Mouse (Mus musculus): ENCODE data around the gene Kcnj14. TPM values are rescaled to one million over a fixed set of nuclear protein-coding genes. Genes with fewer than 3 reads are reported as not detected.
A peak's percentile ranks its signal among the peaks of the same experiment; 100 is the strongest.

Kcnj14 gene
- polyA plus RNA-seq, 1 experiment from 2014 or later = 1.4 TPM

- no peaks in the 10 kb centered on the region for H3K27me3 ChIP-seq (replicated peaks; ENCODE audit: control insufficient read depth, insufficient read depth, low read length)
- no peaks in the 10 kb centered on the region for H3K9me3 ChIP-seq (ENCODE audit: control insufficient read depth, low read length)
- DNase-seq (ENCODE audit: low spot score) = no peak
- WGBS = 56% methylated on average over 5 of the region's 5 CpGs
- no peak for ATAC-seq (ENCODE audit: low read depth)
- no peaks in the 10 kb centered on the region for H3K4me1 ChIP-seq (ENCODE audit: control insufficient read depth, insufficient read depth, low read length)
- no peak overlapping the region for H3K4me3 ChIP-seq (ENCODE audit: low read depth, low read length)
- no peak overlapping the region for H3K9ac ChIP-seq (ENCODE audit: low read depth, low read length)
- H3K27ac ChIP-seq (replicated peaks; ENCODE audit: low read depth, low read length) = no peak overlapping the region
- H3K4me2 ChIP-seq (ENCODE audit: low read depth, low read length) = no peak overlapping the region
- peaks cover 46% of the 10 kb centered on the region for H3K36me3 ChIP-seq (ENCODE audit: control insufficient read depth, insufficient read depth, low read length)
These were observed 18.6 kb downstream of the Kcnj14 start for GRCm38 (mm10) chr7:45805941-45806340.

- H3K27ac ChIP-seq (replicated peaks; ENCODE audit: low read depth, low read length) = no peak overlapping the region
- H3K9me3 ChIP-seq (ENCODE audit: control insufficient read depth, low read length) = no peaks in the 10 kb centered on the region
- peaks cover 20% of the 10 kb centered on the region for H3K27me3 ChIP-seq (replicated peaks; ENCODE audit: control insufficient read depth, insufficient read depth, low read length)
- H3K9ac ChIP-seq (ENCODE audit: low read depth, low read length) = no peak overlapping the region
- H3K4me3 ChIP-seq (ENCODE audit: low read depth, low read length) = no peak overlapping the region
- WGBS = 81% methylated on average over 6 of the region's 6 CpGs
- peaks cover 9% of the 10 kb centered on the region; the same call in 1 of the 2 replicates for H3K4me1 ChIP-seq (ENCODE audit: control insufficient read depth, insufficient read depth, low read length)
- ATAC-seq (ENCODE audit: low read depth) (no peak), DNase-seq (ENCODE audit: low spot score) (no peak)
- no peak overlapping the region for H3K4me2 ChIP-seq (ENCODE audit: low read depth, low read length)
- peaks cover 12% of the 10 kb centered on the region for H3K36me3 ChIP-seq (ENCODE audit: control insufficient read depth, insufficient read depth, low read length)
These were observed 22.0 kb downstream of the Kcnj14 start for GRCm38 (mm10) chr7:45802551-45802950.

- ATAC-seq (ENCODE audit: low read depth) (peak; percentile 73), DNase-seq (ENCODE audit: low spot score) (peak; percentile 93)
- peaks cover 29% of the 10 kb centered on the region for H3K27me3 ChIP-seq (replicated peaks; ENCODE audit: control insufficient read depth, insufficient read depth, low read length)
- H3K27ac ChIP-seq (replicated peaks; ENCODE audit: low read depth, low read length) = no peak overlapping the region
- H3K4me1 ChIP-seq (ENCODE audit: control insufficient read depth, insufficient read depth, low read length) = peaks cover 9% of the 10 kb centered on the region; the same call in 1 of the 2 replicates
- no peak overlapping the region for H3K9ac ChIP-seq (ENCODE audit: low read depth, low read length)
- WGBS = 4% methylated on average over 12 of the region's 12 CpGs
- 0 out of 2 replicates have a peak overlapping the region, but pooled peaks have one; percentile 18 for H3K4me3 ChIP-seq (ENCODE audit: low read depth, low read length)
- H3K4me2 ChIP-seq (ENCODE audit: low read depth, low read length) = peak overlapping the region; percentile 43
- peaks cover under 1% of the 10 kb centered on the region; the same call in 1 of the 2 replicates for H3K36me3 ChIP-seq (ENCODE audit: control insufficient read depth, insufficient read depth, low read length)
- H3K9me3 ChIP-seq (ENCODE audit: control insufficient read depth, low read length) = no peaks in the 10 kb centered on the region
These were observed 23.2 kb downstream of the Kcnj14 start for GRCm38 (mm10) chr7:45801348-45801747.

DNA sequence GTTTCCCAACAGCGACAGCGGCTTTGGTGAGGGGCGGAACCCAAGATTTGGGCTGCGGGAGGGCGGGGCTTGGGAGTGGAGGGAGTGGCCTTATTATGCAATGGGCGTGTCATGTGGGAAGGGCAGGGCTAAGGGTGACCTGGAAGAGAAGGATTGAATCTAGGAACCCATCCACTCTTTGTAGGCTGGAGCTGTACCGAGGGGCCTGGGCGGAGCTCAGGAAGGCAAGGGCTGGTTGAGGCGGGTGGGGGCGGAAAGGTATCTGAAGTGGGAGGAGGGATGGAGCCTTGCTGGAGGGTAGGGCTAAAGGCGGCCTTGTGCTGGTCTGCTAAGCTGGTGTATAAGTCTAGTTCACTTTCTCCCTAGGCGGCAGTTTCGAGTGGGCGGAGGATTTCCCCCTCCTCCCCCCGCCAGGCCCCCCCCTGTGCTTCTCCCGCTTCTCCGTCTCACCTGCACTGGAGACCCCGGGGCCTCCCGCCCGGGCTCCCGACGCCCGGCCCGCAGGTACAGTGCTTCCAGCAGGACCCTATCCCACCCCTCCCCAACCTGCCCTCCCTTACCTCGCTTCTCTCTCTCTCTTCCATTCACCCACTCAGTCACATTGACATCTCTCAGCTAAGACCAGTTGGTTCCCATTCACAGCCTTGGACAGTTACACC lies 23.9 kb downstream of the Kcnj14 start:
- H3K4me3 ChIP-seq (ENCODE audit: low read depth, low read length) = peak overlapping the region; percentile 18; the same call in 1 of the 2 replicates
- no peaks in the 10 kb centered on the region for H3K9me3 ChIP-seq (ENCODE audit: control insufficient read depth, low read length)
- H3K4me1 ChIP-seq (ENCODE audit: control insufficient read depth, insufficient read depth, low read length) = peaks cover 9% of the 10 kb centered on the region; the same call in 1 of the 2 replicates
- peak overlapping the region; percentile 43 for H3K4me2 ChIP-seq (ENCODE audit: low read depth, low read length)
- H3K27ac ChIP-seq (replicated peaks; ENCODE audit: low read depth, low read length) = no peak overlapping the region
- H3K36me3 ChIP-seq (ENCODE audit: control insufficient read depth, insufficient read depth, low read length) = 0 out of 2 replicates have a peak, but pooled peaks cover under 1% of the 10 kb centered on the region
- peak; percentile 62 for DNase-seq (ENCODE audit: low spot score)
- 19% methylated on average over 17 of the region's 25 CpGs for WGBS
- peak overlapping the region; percentile 14; the same call in 1 of the 2 replicates for H3K9ac ChIP-seq (ENCODE audit: low read depth, low read length)
- peaks cover 29% of the 10 kb centered on the region for H3K27me3 ChIP-seq (replicated peaks; ENCODE audit: control insufficient read depth, insufficient read depth, low read length)
- peak; percentile 28 for ATAC-seq (ENCODE audit: low read depth)

- H3K27me3 ChIP-seq (replicated peaks; ENCODE audit: control insufficient read depth, insufficient read depth, low read length) = peaks cover 29% of the 10 kb centered on the region
- ATAC-seq (ENCODE audit: low read depth) (no peak), DNase-seq (ENCODE audit: low spot score) (no peak)
- peak overlapping the region; percentile 14; the same call in 1 of the 2 replicates for H3K9ac ChIP-seq (ENCODE audit: low read depth, low read length)
- no peaks in the 10 kb centered on the region for H3K9me3 ChIP-seq (ENCODE audit: control insufficient read depth, low read length)
- 37% methylated on average over 7 of the region's 7 CpGs for WGBS
- H3K4me2 ChIP-seq (ENCODE audit: low read depth, low read length) = peak overlapping the region; percentile 43
- peak overlapping the region; percentile 18; the same call in 1 of the 2 replicates for H3K4me3 ChIP-seq (ENCODE audit: low read depth, low read length)
- H3K4me1 ChIP-seq (ENCODE audit: control insufficient read depth, insufficient read depth, low read length) = peaks cover 9% of the 10 kb centered on the region; the same call in 1 of the 2 replicates
- no peak overlapping the region for H3K27ac ChIP-seq (replicated peaks; ENCODE audit: low read depth, low read length)
- peaks cover 7% of the 10 kb centered on the region; the same call in 1 of the 2 replicates for H3K36me3 ChIP-seq (ENCODE audit: control insufficient read depth, insufficient read depth, low read length)
These were observed 24.6 kb downstream of the Kcnj14 start for GRCm38 (mm10) chr7:45800001-45800400.

- WGBS = 54% methylated on average over 7 of the region's 7 CpGs
- H3K4me3 ChIP-seq (ENCODE audit: low read depth, low read length) = peak overlapping the region; percentile 49
- peak overlapping the region; percentile 82 for H3K4me2 ChIP-seq (ENCODE audit: low read depth, low read length)
- H3K36me3 ChIP-seq (ENCODE audit: control insufficient read depth, insufficient read depth, low read length) = peaks cover 17% of the 10 kb centered on the region; the same call in 1 of the 2 replicates
- no peak overlapping the region for H3K27ac ChIP-seq (replicated peaks; ENCODE audit: low read depth, low read length)
- DNase-seq (ENCODE audit: low spot score) (no peak), ATAC-seq (ENCODE audit: low read depth) (no peak)
- H3K4me1 ChIP-seq (ENCODE audit: control insufficient read depth, insufficient read depth, low read length) = peaks cover 9% of the 10 kb centered on the region; the same call in 1 of the 2 replicates
- H3K9me3 ChIP-seq (ENCODE audit: control insufficient read depth, low read length) = no peaks in the 10 kb centered on the region
- H3K9ac ChIP-seq (ENCODE audit: low read depth, low read length) = peak overlapping the region; percentile 66; the same call in 1 of the 2 replicates
- peaks cover 29% of the 10 kb centered on the region for H3K27me3 ChIP-seq (replicated peaks; ENCODE audit: control insufficient read depth, insufficient read depth, low read length)
These were observed 25.7 kb downstream of the Kcnj14 start for GRCm38 (mm10) chr7:45798931-45799330.

- ATAC-seq (ENCODE audit: low read depth) (no peak), DNase-seq (ENCODE audit: low spot score) (no peak)
- Histone ChIP-seq H3K9me3 (ENCODE audit: control insufficient read depth, low read length) (no peaks in the 10 kb centered on the region), H3K4me2 (ENCODE audit: low read depth, low read length) (peak overlapping the region; percentile 82), H3K4me3 (ENCODE audit: low read depth, low read length) (peak overlapping the region; percentile 49), H3K4me1 (ENCODE audit: control insufficient read depth, insufficient read depth, low read length) (peaks cover 9% of the 10 kb centered on the region; the same call in 1 of the 2 replicates), H3K36me3 (ENCODE audit: control insufficient read depth, insufficient read depth, low read length) (peaks cover 22% of the 10 kb centered on the region; the same call in 1 of the 2 replicates), H3K27ac (replicated peaks; ENCODE audit: low read depth, low read length) (no peak overlapping the region), H3K9ac (ENCODE audit: low read depth, low read length) (peak overlapping the region; percentile 66), H3K27me3 (replicated peaks; ENCODE audit: control insufficient read depth, insufficient read depth, low read length) (peaks cover 29% of the 10 kb centered on the region)
- WGBS = 2% methylated on average over 11 of the region's 19 CpGs
These were observed 26.1 kb downstream of the Kcnj14 start for GRCm38 (mm10) chr7:45798511-45798836.

DNA sequence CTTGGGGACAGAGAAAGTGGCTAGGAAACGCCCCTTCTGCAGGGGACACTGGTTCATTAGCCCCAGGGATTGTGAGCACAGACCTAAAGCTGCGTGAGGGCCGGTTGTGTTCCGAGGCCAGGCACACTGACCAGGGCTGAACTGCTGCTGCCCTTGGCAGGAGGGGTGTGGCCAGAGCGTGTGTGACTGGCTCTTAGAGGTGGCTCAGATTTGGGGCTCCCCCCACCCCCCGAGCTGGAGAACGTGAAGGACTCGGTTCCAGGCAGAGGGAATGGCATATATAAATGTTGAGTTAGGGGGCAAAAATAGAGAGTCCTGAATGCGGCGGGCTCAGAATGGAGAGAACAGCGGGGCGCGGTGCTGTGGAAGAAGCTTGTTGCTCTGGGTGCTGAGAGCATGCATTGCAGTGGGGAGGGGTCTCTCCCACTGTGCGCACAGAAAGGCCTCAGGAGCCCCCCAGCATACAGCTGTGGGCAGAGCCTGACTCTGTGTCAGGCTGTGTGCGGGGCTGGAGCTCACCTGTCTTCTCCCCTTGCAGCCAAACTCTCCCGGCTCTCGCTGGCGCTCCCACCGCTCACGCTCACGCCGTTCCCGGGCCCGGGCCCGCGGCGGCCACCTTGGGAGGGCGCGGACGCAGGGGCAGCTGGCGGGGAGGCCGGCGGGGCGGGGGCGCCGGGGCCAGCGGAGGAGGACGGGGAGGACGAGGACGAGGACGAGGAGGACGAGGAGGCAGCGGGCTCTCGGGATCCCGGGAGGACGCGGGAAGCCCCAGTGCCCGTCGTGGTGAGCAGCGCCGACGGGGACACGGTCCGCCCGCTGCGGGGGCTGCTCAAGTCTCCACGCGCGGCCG lies 26.7 kb downstream of the Kcnj14 start:
- Histone ChIP-seq H3K27me3 (replicated peaks; ENCODE audit: control insufficient read depth, insufficient read depth, low read length) (peaks cover 29% of the 10 kb centered on the region), H3K4me2 (ENCODE audit: low read depth, low read length) (peak overlapping the region; percentile 82), H3K9ac (ENCODE audit: low read depth, low read length) (peak overlapping the region; percentile 66), H3K4me1 (ENCODE audit: control insufficient read depth, insufficient read depth, low read length) (peaks cover 9% of the 10 kb centered on the region; the same call in 1 of the 2 replicates), H3K9me3 (ENCODE audit: control insufficient read depth, low read length) (no peaks in the 10 kb centered on the region), H3K4me3 (ENCODE audit: low read depth, low read length) (peak overlapping the region; percentile 49), H3K27ac (replicated peaks; ENCODE audit: low read depth, low read length) (no peak overlapping the region), H3K36me3 (ENCODE audit: control insufficient read depth, insufficient read depth, low read length) (peaks cover 26% of the 10 kb centered on the region; the same call in 1 of the 2 replicates)
- 3% methylated on average over 30 of the region's 60 CpGs for WGBS
- DNase-seq (ENCODE audit: low spot score) (no peak), ATAC-seq (ENCODE audit: low read depth) (0 out of 2 replicates have a peak, but pooled peaks have one; percentile 3)
